Mouse (Mus musculus) small intestine, adult 2 months (tissue): ENCODE measurements at regions not wholly inside any gene's neighbourhood (a gene's known extent, or its start where the extent isn't known, plus 50 kb on each side); places are given as distances from the start of the nearest gene placed in this dataset.

Experiments
- CTCF ChIP-seq: fragments of 200-500 bp; IDR thresholded peaks from 2 replicates; pipeline ENCODE4 v1.5.1; 2012; ENCODE audit warnings: low read depth, mild to moderate bottlenecking, control low read depth, inconsistent platforms, low read length, moderate library complexity, mixed read lengths; ENCODE audit not compliant: insufficient replicate concordance, insufficient read length; ENCODE audit errors: extremely low read depth
- POLR2A ChIP-seq: fragments of 200-500 bp; IDR thresholded peaks from 2 replicates; pipeline ENCODE4 v1.6.1; 2012; ENCODE audit warnings: low read depth, mild to moderate bottlenecking, control low read depth, inconsistent platforms, low read length, moderate library complexity

DNA sequence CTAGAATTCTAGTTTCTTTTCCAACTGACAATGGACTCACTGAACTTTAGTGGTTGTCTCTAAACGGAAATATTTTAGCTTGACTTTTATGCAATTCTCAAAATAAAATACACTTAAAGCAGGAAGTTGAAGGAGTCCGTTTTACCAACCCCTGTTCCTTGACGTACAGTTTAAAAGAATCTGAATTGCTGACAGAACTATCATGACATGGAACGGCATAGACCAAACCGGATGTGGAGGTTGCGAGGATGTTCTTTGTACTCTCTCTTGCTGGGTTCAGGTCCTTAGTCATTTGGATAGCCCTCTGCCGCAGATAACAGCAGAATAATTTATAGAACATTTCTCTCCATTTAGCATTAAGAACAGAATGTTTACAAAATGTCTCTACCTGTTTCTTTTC lies 673.6 kb upstream of the Ptbp2 start:
- TF ChIP-seq CTCF: no peak
- no peak for TF ChIP-seq POLR2A
